Mouse (Mus musculus) retina, postnatal 7 days (tissue): ENCODE results near the gene Gpbp1l1.

Experiments used
- DNase-seq: peaks from one replicate; pipeline ENCODE4 v3.0.0-alpha.2; 2012; ENCODE audit warnings: low read depth, low spot score

Gpbp1l1 gene

DNA sequence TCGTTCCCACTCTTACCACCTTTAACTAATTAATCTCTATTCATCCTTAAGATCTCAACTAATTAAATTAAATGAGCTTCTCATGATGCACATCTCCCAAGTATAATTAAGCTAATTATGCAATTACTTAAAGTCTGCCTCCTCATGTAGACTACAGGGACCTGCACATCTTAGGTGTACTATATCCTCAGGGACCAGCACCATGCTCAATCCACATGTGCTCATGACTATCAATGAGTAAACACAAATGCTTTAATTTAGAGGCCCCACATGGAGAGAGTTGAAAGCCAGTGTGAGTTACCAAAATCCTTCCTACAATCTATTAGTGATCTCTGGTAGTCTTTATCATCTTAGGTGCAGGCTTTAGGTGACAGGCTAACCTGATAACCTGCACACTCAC is 77.7 kb downstream of the Gpbp1l1 start:
- no peak for DNase-seq

DNA sequence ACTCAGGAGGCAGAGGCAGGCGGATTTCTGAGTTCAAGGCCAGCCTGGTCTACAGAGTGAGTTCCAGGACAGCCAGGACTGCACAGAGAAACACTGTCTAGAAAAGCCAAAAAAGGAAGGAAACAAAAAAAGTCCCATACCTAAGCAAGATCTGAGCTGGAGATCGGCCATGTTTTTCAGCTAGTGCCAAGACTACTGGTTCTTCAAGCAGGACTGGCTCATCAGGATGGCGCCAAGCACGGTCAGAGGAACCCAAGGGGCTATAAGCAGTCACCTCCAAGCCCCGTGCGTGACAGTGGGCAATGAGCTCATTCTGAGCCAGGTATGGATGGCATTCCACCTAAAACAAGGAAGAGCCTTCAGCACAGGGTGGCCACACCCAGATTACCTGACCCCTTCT is 81.4 kb downstream of the Gpbp1l1 start:
- DNase-seq = no peak

DNA sequence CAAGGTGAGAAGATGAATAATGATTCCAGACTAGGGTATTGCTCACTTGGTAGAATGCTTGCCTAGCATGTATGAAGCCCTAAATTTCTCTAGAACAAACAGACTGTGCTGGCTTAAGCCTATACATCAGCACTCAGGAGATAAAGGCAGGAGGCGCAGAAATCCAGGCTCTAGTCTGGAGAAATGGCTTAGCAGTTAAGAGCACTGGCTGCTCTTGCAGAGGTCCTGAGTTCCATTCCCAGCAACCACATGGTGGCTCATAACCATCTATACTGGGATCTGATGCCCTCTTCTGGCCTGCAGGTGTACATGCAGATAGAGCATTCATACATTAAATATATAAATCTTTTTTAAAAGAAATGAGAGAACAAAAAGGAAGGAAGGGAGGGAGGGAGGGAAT is 84.6 kb downstream of the Gpbp1l1 start:
- DNase-seq = no peak
